Mouse (Mus musculus): ENCODE measurements around the gene Olfr1287. TPM values are rescaled to one million over a fixed set of nuclear protein-coding genes. Genes with fewer than 3 reads are reported as not detected.

The Olfr1287 gene
- not detected in 2 replicates for polyA plus RNA-seq (2016; fragmentation: Nextera tagmentation; extraction: Ambion mirVana)

- Histone ChIP-seq H3K9me3 (replicated peaks) (no peaks in the 10 kb centered on the region), H3K4me1 (no peaks in the 10 kb centered on the region), H3K27me3 (ENCODE audit: low read depth, poor library complexity, severe bottlenecking) (no peaks in the 10 kb centered on the region), H3K36me3 (no peaks in the 10 kb centered on the region), H3K4me3 (no peak within 1 kb of the TSS), H3K27ac (no peak within 1 kb of the TSS)
- WGBS = 78% methylated on average over 1 of the region's 1 CpGs
- DNase-seq (ENCODE audit: low spot score) = no peak
Observed at GRCm38 (mm10) chr2:111448842-111449241, at the start of gene Olfr1287. Gene Olfr1287 (plus strand): TSS chr2:111449142.

GRCm38 (mm10) chr2:111422931-111423330 lies 26.0 kb upstream of the Olfr1287 start, which contains the start of gene Olfr1286:
Gene Olfr1286 (minus strand): TSS chr2:111423115.
- DNase-seq (ENCODE audit: low spot score) = no peak
- Histone ChIP-seq H3K9me3 (replicated peaks) (no peaks in the 10 kb centered on the region), H3K27me3 (ENCODE audit: low read depth, poor library complexity, severe bottlenecking) (no peaks in the 10 kb centered on the region), H3K36me3 (no peaks in the 10 kb centered on the region), H3K27ac (no peak within 1 kb of the TSS), H3K4me3 (no peak within 1 kb of the TSS), H3K4me1 (no peaks in the 10 kb centered on the region)
- 82% methylated on average over 1 of the region's 1 CpGs for WGBS

GRCm38 (mm10) chr2:111473801-111474200 lies 24.9 kb downstream of the Olfr1287 start, which contains the start of gene Olfr1288:
Gene Olfr1288 (plus strand): TSS chr2:111474101.
- H3K9me3 ChIP-seq (replicated peaks) = no peaks in the 10 kb centered on the region
- H3K27me3 ChIP-seq (ENCODE audit: low read depth, poor library complexity, severe bottlenecking) = no peaks in the 10 kb centered on the region
- DNase-seq (ENCODE audit: low spot score) = no peak
- no peaks in the 10 kb centered on the region for H3K36me3 ChIP-seq
- H3K4me3 ChIP-seq = no peak within 1 kb of the TSS
- H3K27ac ChIP-seq = no peak within 1 kb of the TSS
- 89% methylated on average over 1 of the region's 1 CpGs for WGBS
- H3K4me1 ChIP-seq = no peaks in the 10 kb centered on the region

- Histone ChIP-seq H3K27me3 (ENCODE audit: low read depth, poor library complexity, severe bottlenecking) (no peaks in the 10 kb centered on the region), H3K4me3 (no peak within 1 kb of the TSS), H3K27ac (no peak within 1 kb of the TSS), H3K4me1 (no peaks in the 10 kb centered on the region), H3K9me3 (replicated peaks) (no peaks in the 10 kb centered on the region), H3K36me3 (no peaks in the 10 kb centered on the region)
- WGBS = 84% methylated on average over 1 of the region's 1 CpGs
- DNase-seq (ENCODE audit: low spot score) = no peak
Observed at GRCm38 (mm10) chr2:111480519-111480918, 31.6 kb downstream of the Olfr1287 start, which contains the start of gene Olfr1289. Gene Olfr1289 (plus strand): TSS chr2:111480819.

- H3K27me3 ChIP-seq (ENCODE audit: low read depth, poor library complexity, severe bottlenecking) = no peaks in the 10 kb centered on the region
- no peaks in the 10 kb centered on the region for H3K4me1 ChIP-seq
- WGBS = 80% methylated on average over 5 of the region's 5 CpGs
- H3K36me3 ChIP-seq = no peaks in the 10 kb centered on the region
- no peaks in the 10 kb centered on the region for H3K9me3 ChIP-seq (replicated peaks)
- H3K27ac ChIP-seq = no peak within 1 kb of the TSS
- DNase-seq (ENCODE audit: low spot score) = no peak
- no peak within 1 kb of the TSS for H3K4me3 ChIP-seq
Observed at GRCm38 (mm10) chr2:111493729-111494128, 44.8 kb downstream of the Olfr1287 start, which contains the start of gene Olfr1290. Gene Olfr1290 (minus strand): TSS chr2:111493829.

- WGBS = 95% methylated on average over 3 of the region's 3 CpGs
- DNase-seq (ENCODE audit: low spot score) = no peak
- Histone ChIP-seq H3K27me3 (ENCODE audit: low read depth, poor library complexity, severe bottlenecking) (no peaks in the 10 kb centered on the region), H3K27ac (no peak within 1 kb of the TSS), H3K4me1 (no peaks in the 10 kb centered on the region), H3K4me3 (no peak within 1 kb of the TSS), H3K36me3 (no peaks in the 10 kb centered on the region), H3K9me3 (replicated peaks) (no peaks in the 10 kb centered on the region)
Observed at GRCm38 (mm10) chr2:111496880-111497279, 47.9 kb downstream of the Olfr1287 start, which contains the start of gene Olfr1291-ps1. Gene Olfr1291-ps1 (plus strand): TSS chr2:111497180.

Other genes starting within 250 kb of the Olfr1287 start
- gene 4930430A15Rik, start 219.5 kb upstream of the Olfr1287 start, polyA plus RNA-seq (2016; fragmentation: Nextera tagmentation; extraction: Ambion mirVana) = not detected in 2 replicates
- not detected in 2 replicates for gene Olfr1275, start 213.9 kb upstream of the Olfr1287 start, polyA plus RNA-seq (2016; fragmentation: Nextera tagmentation; extraction: Ambion mirVana)
- gene Olfr1276, start 194.6 kb upstream of the Olfr1287 start, polyA plus RNA-seq (2016; fragmentation: Nextera tagmentation; extraction: Ambion mirVana) = not detected in 2 replicates
- gene Olfr1277, start 175.0 kb upstream of the Olfr1287 start, polyA plus RNA-seq (2016; fragmentation: Nextera tagmentation; extraction: Ambion mirVana) = not detected in 2 replicates
- gene Olfr1278, start 159.0 kb upstream of the Olfr1287 start, polyA plus RNA-seq (2016; fragmentation: Nextera tagmentation; extraction: Ambion mirVana) = not detected in 2 replicates
- not detected in 2 replicates for gene Olfr1279, start 148.5 kb upstream of the Olfr1287 start, polyA plus RNA-seq (2016; fragmentation: Nextera tagmentation; extraction: Ambion mirVana)
- not detected in 2 replicates for gene Olfr1280, start 135.1 kb upstream of the Olfr1287 start, polyA plus RNA-seq (2016; fragmentation: Nextera tagmentation; extraction: Ambion mirVana)
- gene Olfr1281, start 122.6 kb upstream of the Olfr1287 start, polyA plus RNA-seq (2016; fragmentation: Nextera tagmentation; extraction: Ambion mirVana) = not detected in 2 replicates
- gene Olfr1282, start 113.1 kb upstream of the Olfr1287 start, polyA plus RNA-seq (2016; fragmentation: Nextera tagmentation; extraction: Ambion mirVana) = not detected in 2 replicates
- gene Olfr1283, start 82.4 kb upstream of the Olfr1287 start, polyA plus RNA-seq (2016; fragmentation: Nextera tagmentation; extraction: Ambion mirVana) = not detected in 2 replicates
- not detected in 2 replicates for gene Olfr1284, start 73.6 kb upstream of the Olfr1287 start, polyA plus RNA-seq (2016; fragmentation: Nextera tagmentation; extraction: Ambion mirVana)
- not detected in 2 replicates for gene Olfr1286, start 26.0 kb upstream of the Olfr1287 start, polyA plus RNA-seq (2016; fragmentation: Nextera tagmentation; extraction: Ambion mirVana)
- not detected in 2 replicates for gene Olfr1288, start 25.0 kb downstream of the Olfr1287 start, polyA plus RNA-seq (2016; fragmentation: Nextera tagmentation; extraction: Ambion mirVana)
- gene Olfr1289, start 31.7 kb downstream of the Olfr1287 start, polyA plus RNA-seq (2016; fragmentation: Nextera tagmentation; extraction: Ambion mirVana) = not detected in 2 replicates
- gene Olfr1290, start 44.7 kb downstream of the Olfr1287 start, polyA plus RNA-seq (2016; fragmentation: Nextera tagmentation; extraction: Ambion mirVana) = not detected in 2 replicates
- gene Olfr1291-ps1, start 48.0 kb downstream of the Olfr1287 start, polyA plus RNA-seq (2016; fragmentation: Nextera tagmentation; extraction: Ambion mirVana) = not detected in 2 replicates
- gene Olfr1293-ps, start 76.1 kb downstream of the Olfr1287 start, polyA plus RNA-seq (2016; fragmentation: Nextera tagmentation; extraction: Ambion mirVana) = not detected in 2 replicates
- gene Olfr1294, start 91.1 kb downstream of the Olfr1287 start, polyA plus RNA-seq (2016; fragmentation: Nextera tagmentation; extraction: Ambion mirVana) = not detected in 2 replicates
- not detected in 2 replicates for gene Olfr1295, start 120.5 kb downstream of the Olfr1287 start, polyA plus RNA-seq (2016; fragmentation: Nextera tagmentation; extraction: Ambion mirVana)
- gene Olfr1297, start 177.4 kb downstream of the Olfr1287 start, polyA plus RNA-seq (2016; fragmentation: Nextera tagmentation; extraction: Ambion mirVana) = not detected in 2 replicates
- not detected in 2 replicates for gene Olfr1298, start 200.1 kb downstream of the Olfr1287 start, polyA plus RNA-seq (2016; fragmentation: Nextera tagmentation; extraction: Ambion mirVana)
- gene Olfr1299, start 212.3 kb downstream of the Olfr1287 start, polyA plus RNA-seq (2016; fragmentation: Nextera tagmentation; extraction: Ambion mirVana) = not detected in 2 replicates